Mouse (Mus musculus) embryonic facial prominence, embryonic 12.5 days (tissue): ENCODE measurements at regions not wholly inside any gene's neighbourhood (a gene's known extent, or its start where the extent isn't known, plus 50 kb on each side); places are given as distances from the start of the nearest gene placed in this dataset.

Source experiments
- ATAC-seq: fragments of 200-750 bp; cut with Nextera tagmentation; 2 replicates; pipeline ENCODE4 v1.8.0; 2017; ENCODE audit not compliant: insufficient number of reproducible peaks, insufficient read depth, low FRiP score, low TSS enrichment
- H3K27ac ChIP-seq: fragments of 300-500 bp; sonication (generic); 2 replicates; pipeline ENCODE4 v1.5.1; 2016; ENCODE audit warnings: mild to moderate bottlenecking
- H3K27me3 ChIP-seq: fragments of 300-500 bp; sonication (generic); 2 replicates; pipeline ENCODE4 v1.6.1; 2016; ENCODE audit warnings: mild to moderate bottlenecking, moderate library complexity
- H3K36me3 ChIP-seq: fragments of 300-500 bp; sonication (generic); 2 replicates; pipeline ENCODE4 v1.6.1; 2016; ENCODE audit warnings: mild to moderate bottlenecking
- H3K4me1 ChIP-seq: fragments of 300-500 bp; sonication (generic); 2 replicates; pipeline ENCODE4 v1.6.1; 2016
- H3K4me2 ChIP-seq: fragments of 300-500 bp; sonication (generic); replicated peaks from 2 replicates; pipeline ENCODE4 v1.6.1; 2016; ENCODE audit warnings: mild to moderate bottlenecking, moderate library complexity
- H3K4me3 ChIP-seq: fragments of 300-500 bp; sonication (generic); 2 replicates; pipeline ENCODE4 v1.5.1; 2016; ENCODE audit warnings: mild to moderate bottlenecking
- H3K9ac ChIP-seq: fragments of 300-500 bp; sonication (generic); 2 replicates; pipeline ENCODE4 v1.6.1; 2016; ENCODE audit warnings: mild to moderate bottlenecking, moderate library complexity
- H3K9me3 ChIP-seq: fragments of 300-500 bp; sonication (generic); 2 replicates; pipeline ENCODE4 v1.6.1; 2016; ENCODE audit warnings: mild to moderate bottlenecking, moderate library complexity
- WGBS: fragments of 180-500 bp; shearing (Covaris S2); methylation state at CpG from one replicate; pipeline ENCODE4 v1.1.7; 2016; 5-methylcytosine and 5-hydroxymethylcytosine counted together

GRCm38 (mm10) chr13:119333915-119334314 lies 94.5 kb upstream of the Paip1 start:
- Histone ChIP-seq H3K27ac (no peak overlapping the region), H3K27me3 (no peaks in the 10 kb centered on the region), H3K4me1 (no peaks in the 10 kb centered on the region), H3K4me3 (no peak overlapping the region), H3K9me3 (no peaks in the 10 kb centered on the region), H3K4me2 (no peak overlapping the region), H3K9ac (no peak overlapping the region), H3K36me3 (peaks cover 22% of the 10 kb centered on the region)
- ATAC-seq = no peak
- WGBS = 88% methylated on average over 6 of the region's 6 CpGs

- Histone ChIP-seq H3K9ac (no peak overlapping the region), H3K27me3 (no peaks in the 10 kb centered on the region), H3K4me3 (no peak overlapping the region), H3K9me3 (no peaks in the 10 kb centered on the region), H3K27ac (no peak overlapping the region), H3K4me2 (no peak overlapping the region), H3K36me3 (peaks cover 22% of the 10 kb centered on the region), H3K4me1 (no peaks in the 10 kb centered on the region)
- ATAC-seq = no peak
- 95% methylated on average over 5 of the region's 5 CpGs for WGBS
Measured at GRCm38 (mm10) chr13:119337861-119338260, 90.5 kb upstream of the Paip1 start.

- WGBS = 77% methylated on average over 5 of the region's 5 CpGs
- H3K4me3 ChIP-seq = no peak overlapping the region
Measured at GRCm38 (mm10) chr13:119339016-119339415, 89.4 kb upstream of the Paip1 start.

GRCm38 (mm10) chr13:119339762-119340161 lies 88.6 kb upstream of the Paip1 start:
- no peak for ATAC-seq
- Histone ChIP-seq H3K4me1 (no peaks in the 10 kb centered on the region), H3K9me3 (no peaks in the 10 kb centered on the region), H3K4me3 (no peak overlapping the region), H3K27me3 (no peaks in the 10 kb centered on the region), H3K4me2 (no peak overlapping the region), H3K9ac (no peak overlapping the region), H3K36me3 (peaks cover 22% of the 10 kb centered on the region), H3K27ac (no peak overlapping the region)
- WGBS = 94% methylated on average over 11 of the region's 11 CpGs

More at GRCm38 (mm10) chr13:119339016-119339415, 89.4 kb upstream of the Paip1 start:
- no peaks in the 10 kb centered on the region for H3K27me3 ChIP-seq
- peaks cover 22% of the 10 kb centered on the region for H3K36me3 ChIP-seq
- no peaks in the 10 kb centered on the region for H3K9me3 ChIP-seq
- H3K4me2 ChIP-seq = no peak overlapping the region
- ATAC-seq = no peak
- no peak overlapping the region for H3K9ac ChIP-seq
- no peaks in the 10 kb centered on the region for H3K4me1 ChIP-seq
- no peak overlapping the region for H3K27ac ChIP-seq

GRCm38 (mm10) chr13:119341833-119342232 lies 86.6 kb upstream of the Paip1 start:
- no peak overlapping the region for H3K9ac ChIP-seq
- no peaks in the 10 kb centered on the region for H3K9me3 ChIP-seq
- H3K4me2 ChIP-seq = no peak overlapping the region
- H3K4me3 ChIP-seq = no peak overlapping the region
- no peak for ATAC-seq
- H3K36me3 ChIP-seq = peaks cover 11% of the 10 kb centered on the region
- 33% methylated on average over 2 of the region's 2 CpGs for WGBS
- no peak overlapping the region for H3K27ac ChIP-seq
- H3K27me3 ChIP-seq = no peaks in the 10 kb centered on the region
- no peaks in the 10 kb centered on the region for H3K4me1 ChIP-seq

- Histone ChIP-seq H3K9ac (no peak overlapping the region), H3K9me3 (no peaks in the 10 kb centered on the region), H3K4me2 (no peak overlapping the region), H3K4me1 (no peaks in the 10 kb centered on the region), H3K27ac (no peak overlapping the region), H3K36me3 (peaks cover 7% of the 10 kb centered on the region), H3K27me3 (no peaks in the 10 kb centered on the region), H3K4me3 (no peak overlapping the region)
- no peak for ATAC-seq
- 89% methylated on average over 7 of the region's 7 CpGs for WGBS
Measured at GRCm38 (mm10) chr13:119342761-119343160, 85.6 kb upstream of the Paip1 start.

GRCm38 (mm10) chr13:119347988-119348387 lies 80.4 kb upstream of the Paip1 start:
- H3K4me2 ChIP-seq = no peak overlapping the region
- H3K36me3 ChIP-seq = peaks cover 11% of the 10 kb centered on the region
- no peaks in the 10 kb centered on the region for H3K9me3 ChIP-seq
- no peaks in the 10 kb centered on the region for H3K27me3 ChIP-seq
- H3K9ac ChIP-seq = no peak overlapping the region
- H3K4me3 ChIP-seq = no peak overlapping the region
- H3K4me1 ChIP-seq = 0 out of 2 replicates have a peak, but pooled peaks cover 3% of the 10 kb centered on the region
- no peak for ATAC-seq
- no peak overlapping the region for H3K27ac ChIP-seq
- 90% methylated on average over 3 of the region's 3 CpGs for whole genome bisulfite sequencing

GRCm38 (mm10) chr13:119351346-119351745 lies 77.1 kb upstream of the Paip1 start:
- WGBS = 43% methylated on average over 13 of the region's 13 CpGs
- no peak overlapping the region for H3K4me2 ChIP-seq

GRCm38 (mm10) chr13:119358696-119359095 lies 69.7 kb upstream of the Paip1 start:
- H3K9me3 ChIP-seq = no peaks in the 10 kb centered on the region
- H3K9ac ChIP-seq = no peak overlapping the region
- H3K4me3 ChIP-seq = no peak overlapping the region
- peaks cover 53% of the 10 kb centered on the region for H3K36me3 ChIP-seq
- H3K4me1 ChIP-seq = no peaks in the 10 kb centered on the region
- ATAC-seq = no peak
- no peak overlapping the region for H3K4me2 ChIP-seq
- H3K27me3 ChIP-seq = no peaks in the 10 kb centered on the region
- no peak overlapping the region for H3K27ac ChIP-seq
- WGBS = 83% methylated on average over 3 of the region's 3 CpGs

More at GRCm38 (mm10) chr13:119351346-119351745, 77.1 kb upstream of the Paip1 start:
- no peaks in the 10 kb centered on the region for H3K9me3 ChIP-seq
- H3K9ac ChIP-seq = no peak overlapping the region
- no peak overlapping the region for H3K27ac ChIP-seq
- 0 out of 2 replicates have a peak, but pooled peaks cover 3% of the 10 kb centered on the region for H3K4me1 ChIP-seq
- peaks cover 38% of the 10 kb centered on the region for H3K36me3 ChIP-seq
- no peaks in the 10 kb centered on the region for H3K27me3 ChIP-seq
- ATAC-seq = 0 out of 2 replicates have a peak, but pooled peaks have one; percentile 56
- no peak overlapping the region for H3K4me3 ChIP-seq

GRCm38 (mm10) chr13:119363379-119363778 lies 65.0 kb upstream of the Paip1 start:
- no peaks in the 10 kb centered on the region for H3K27me3 ChIP-seq
- no peak overlapping the region for H3K4me3 ChIP-seq
- no peak overlapping the region for H3K4me2 ChIP-seq
- H3K9ac ChIP-seq = no peak overlapping the region
- WGBS = 50% methylated on average over 3 of the region's 3 CpGs
- ATAC-seq = no peak
- H3K36me3 ChIP-seq = peaks cover 34% of the 10 kb centered on the region
- H3K9me3 ChIP-seq = no peaks in the 10 kb centered on the region
- H3K4me1 ChIP-seq = no peaks in the 10 kb centered on the region
- H3K27ac ChIP-seq = no peak overlapping the region

GRCm38 (mm10) chr13:119364160-119364559 lies 64.2 kb upstream of the Paip1 start:
- H3K27ac ChIP-seq = no peak overlapping the region
- no peaks in the 10 kb centered on the region for H3K9me3 ChIP-seq
- no peaks in the 10 kb centered on the region for H3K27me3 ChIP-seq
- H3K4me2 ChIP-seq = no peak overlapping the region
- no peak overlapping the region for H3K4me3 ChIP-seq
- peaks cover 38% of the 10 kb centered on the region for H3K36me3 ChIP-seq
- no peaks in the 10 kb centered on the region for H3K4me1 ChIP-seq
- no peak overlapping the region for H3K9ac ChIP-seq
- WGBS = 87% methylated on average over 5 of the region's 5 CpGs
- no peak for ATAC-seq

GRCm38 (mm10) chr13:119367544-119367943 lies 60.9 kb upstream of the Paip1 start:
- no peak overlapping the region for H3K4me2 ChIP-seq
- H3K4me3 ChIP-seq = no peak overlapping the region
- H3K9ac ChIP-seq = no peak overlapping the region
- no peaks in the 10 kb centered on the region for H3K9me3 ChIP-seq
- no peaks in the 10 kb centered on the region for H3K4me1 ChIP-seq
- H3K36me3 ChIP-seq = peaks cover 37% of the 10 kb centered on the region
- no peak for ATAC-seq
- no peak overlapping the region for H3K27ac ChIP-seq
- no peaks in the 10 kb centered on the region for H3K27me3 ChIP-seq
- 88% methylated on average over 5 of the region's 5 CpGs for WGBS
